Mouse (Mus musculus): Measurements from ENCODE around the gene Lemd2. TPM values are rescaled to one million over a fixed set of nuclear protein-coding genes. Genes with fewer than 3 reads are reported as not detected.

Lemd2 gene
- polyA plus RNA-seq, 1 experiment from 2014 or later = 22.3 TPM

DNA sequence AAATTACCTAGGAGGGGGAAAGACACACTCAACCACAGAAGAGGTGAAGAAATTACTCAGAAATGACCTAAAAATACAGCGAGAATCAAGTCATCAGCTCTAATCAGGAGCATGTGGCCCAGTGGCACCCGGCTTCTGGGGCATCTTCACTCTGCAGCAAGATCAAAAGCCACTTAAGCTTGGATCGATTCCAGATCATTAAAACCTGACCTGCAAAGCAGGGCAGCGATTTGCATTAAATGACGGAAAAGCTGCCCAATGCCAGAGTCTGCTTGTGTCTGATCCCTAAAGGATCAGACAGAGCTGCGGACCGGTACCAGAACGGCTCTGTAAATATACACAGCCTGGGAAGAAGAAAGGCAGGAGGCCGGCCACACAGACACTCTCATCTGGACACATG lies 8.1 kb downstream of the Lemd2 start:
- H3K4me1 ChIP-seq = peaks cover 13% of the 10 kb centered on the region; the same call in 1 of the 2 replicates
- ATAC-seq (replicated peaks) = no peak
- H3K4me3 ChIP-seq = no peak overlapping the region
- no peak overlapping the region for H3K27ac ChIP-seq (replicated peaks)
- H3K27me3 ChIP-seq = no peaks in the 10 kb centered on the region
- H3K9me3 ChIP-seq = no peaks in the 10 kb centered on the region
- peaks cover 73% of the 10 kb centered on the region for H3K36me3 ChIP-seq
- H3K4me2 ChIP-seq (replicated peaks) = no peak overlapping the region
- no peak overlapping the region for H3K9ac ChIP-seq (replicated peaks)
- WGBS = 44% methylated on average over 9 of the region's 9 CpGs

DNA sequence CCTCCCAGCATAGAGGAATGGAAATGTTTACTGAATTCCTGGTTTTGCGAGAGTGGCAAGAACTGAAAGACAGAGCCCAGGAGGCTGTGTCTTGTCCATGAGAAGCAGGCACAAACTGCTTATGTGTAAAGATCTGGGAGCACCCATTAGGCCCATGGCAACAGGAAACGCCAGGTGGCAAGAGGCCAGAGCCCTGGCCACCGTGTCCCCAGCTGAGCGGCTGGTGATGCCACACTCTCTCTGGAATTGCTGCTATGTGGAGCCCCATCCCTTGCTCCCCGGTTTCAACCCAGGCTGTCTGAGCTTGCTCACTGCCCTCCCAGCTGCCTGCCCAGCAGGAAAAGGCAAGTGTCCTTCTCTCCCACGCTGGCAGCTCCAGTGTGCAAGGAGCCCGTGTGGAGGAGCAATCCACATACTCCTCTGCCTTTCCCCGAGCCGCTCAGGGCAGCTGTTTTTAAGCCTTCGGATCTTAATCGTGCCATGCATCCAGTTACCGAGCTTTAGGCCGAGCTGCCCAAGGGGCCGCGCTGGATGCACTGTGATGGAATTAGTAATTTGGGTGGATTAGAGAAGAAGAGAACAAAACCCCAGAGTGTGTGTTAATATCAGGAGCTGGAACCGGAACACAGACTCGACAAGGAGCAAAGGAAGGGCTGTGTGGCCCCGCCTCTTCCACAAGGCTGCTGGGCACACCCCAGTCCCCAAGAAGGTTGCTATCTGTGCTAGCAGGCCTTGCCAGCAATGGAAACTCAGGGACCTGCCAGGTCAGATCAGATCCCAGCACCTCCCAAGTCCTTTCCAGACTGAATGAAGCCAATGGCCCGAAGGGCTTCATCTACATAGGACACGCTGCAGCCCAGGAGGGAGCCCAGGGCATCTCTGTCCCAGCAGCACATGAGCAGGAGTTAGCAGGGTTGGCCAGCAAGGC lies 9.7 kb downstream of the Lemd2 start:
- Histone ChIP-seq H3K36me3 (peaks cover 65% of the 10 kb centered on the region), H3K9me3 (no peaks in the 10 kb centered on the region), H3K9ac (replicated peaks) (no peak overlapping the region), H3K27me3 (no peaks in the 10 kb centered on the region), H3K4me1 (peaks cover 13% of the 10 kb centered on the region), H3K27ac (replicated peaks) (peak overlapping the region; percentile 31; the same call in 1 of the 2 replicates), H3K4me3 (no peak overlapping the region), H3K4me2 (replicated peaks) (no peak overlapping the region)
- ATAC-seq (replicated peaks) = no peak
- 50% methylated on average over 20 of the region's 20 CpGs for WGBS

GRCm38 (mm10) chr17:27191804-27192203 lies 12.5 kb downstream of the Lemd2 start:
- 79% methylated on average over 5 of the region's 5 CpGs for WGBS
- no peaks in the 10 kb centered on the region for H3K9me3 ChIP-seq
- no peak for ATAC-seq (replicated peaks)

GRCm38 (mm10) chr17:27191189-27191588 lies 13.1 kb downstream of the Lemd2 start:
- H3K4me1 ChIP-seq = peaks cover 7% of the 10 kb centered on the region
- H3K4me3 ChIP-seq = no peak overlapping the region
- H3K4me2 ChIP-seq (replicated peaks) = no peak overlapping the region
- no peaks in the 10 kb centered on the region for H3K9me3 ChIP-seq
- no peak for ATAC-seq (replicated peaks)
- no peaks in the 10 kb centered on the region for H3K27me3 ChIP-seq
- 90% methylated on average over 6 of the region's 6 CpGs for WGBS
- H3K27ac ChIP-seq (replicated peaks) = no peak overlapping the region
- no peak overlapping the region for H3K9ac ChIP-seq (replicated peaks)
- peaks cover 50% of the 10 kb centered on the region for H3K36me3 ChIP-seq

More at GRCm38 (mm10) chr17:27191804-27192203, 12.5 kb downstream of the Lemd2 start:
- Histone ChIP-seq H3K27me3 (no peaks in the 10 kb centered on the region), H3K4me1 (peaks cover 11% of the 10 kb centered on the region), H3K4me2 (replicated peaks) (no peak overlapping the region), H3K27ac (replicated peaks) (no peak overlapping the region), H3K36me3 (peaks cover 50% of the 10 kb centered on the region), H3K4me3 (no peak overlapping the region), H3K9ac (replicated peaks) (no peak overlapping the region)

- H3K4me3 ChIP-seq = no peak overlapping the region
- H3K27me3 ChIP-seq = no peaks in the 10 kb centered on the region
- no peak overlapping the region for H3K27ac ChIP-seq (replicated peaks)
- H3K9me3 ChIP-seq = no peaks in the 10 kb centered on the region
- peaks cover 1% of the 10 kb centered on the region for H3K4me1 ChIP-seq
- peaks cover 40% of the 10 kb centered on the region for H3K36me3 ChIP-seq
- no peak overlapping the region for H3K4me2 ChIP-seq (replicated peaks)
- no peak overlapping the region for H3K9ac ChIP-seq (replicated peaks)
- peak; percentile 70 for ATAC-seq (replicated peaks)
- WGBS = 19% methylated on average over 10 of the region's 10 CpGs
Observed at GRCm38 (mm10) chr17:27189640-27190216, 14.5 kb downstream of the Lemd2 start.

DNA sequence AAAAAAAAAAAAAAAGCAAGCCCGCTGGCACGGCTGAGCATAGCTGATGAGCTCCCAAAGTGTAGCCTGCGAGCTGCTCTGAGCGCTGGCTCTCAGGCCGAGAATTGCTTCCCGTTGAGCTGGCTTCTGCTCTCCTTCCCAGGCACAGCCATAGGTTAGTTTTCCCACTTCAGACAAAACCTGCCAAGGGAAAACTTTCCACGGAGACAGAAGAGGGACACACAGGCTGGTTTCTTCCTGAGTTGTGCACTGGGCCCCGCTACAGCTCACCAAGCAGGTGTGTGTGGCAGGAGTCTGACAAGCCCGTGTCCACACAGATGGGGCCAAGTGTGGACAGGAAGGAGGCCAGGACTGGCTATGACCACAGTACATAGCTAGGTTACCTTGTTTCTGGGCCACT lies 15.4 kb downstream of the Lemd2 start:
- Histone ChIP-seq H3K4me2 (replicated peaks) (no peak overlapping the region), H3K36me3 (peaks cover 32% of the 10 kb centered on the region), H3K9me3 (no peaks in the 10 kb centered on the region), H3K27ac (replicated peaks) (no peak overlapping the region), H3K27me3 (no peaks in the 10 kb centered on the region), H3K4me3 (no peak overlapping the region), H3K4me1 (no peaks in the 10 kb centered on the region; the same call in 1 of the 2 replicates), H3K9ac (replicated peaks) (no peak overlapping the region)
- WGBS = 73% methylated on average over 9 of the region's 9 CpGs
- ATAC-seq (replicated peaks) = no peak

GRCm38 (mm10) chr17:27187059-27187458 lies 17.2 kb downstream of the Lemd2 start:
- WGBS = 61% methylated on average over 5 of the region's 5 CpGs
- no peak overlapping the region for H3K27ac ChIP-seq (replicated peaks)
- ATAC-seq (replicated peaks) = no peak
- H3K9me3 ChIP-seq = no peaks in the 10 kb centered on the region
- no peak overlapping the region for H3K9ac ChIP-seq (replicated peaks)
- no peak overlapping the region for H3K4me3 ChIP-seq
- H3K36me3 ChIP-seq = peaks cover 15% of the 10 kb centered on the region
- H3K27me3 ChIP-seq = no peaks in the 10 kb centered on the region
- peaks cover 5% of the 10 kb centered on the region; the same call in 1 of the 2 replicates for H3K4me1 ChIP-seq
- H3K4me2 ChIP-seq (replicated peaks) = no peak overlapping the region

DNA sequence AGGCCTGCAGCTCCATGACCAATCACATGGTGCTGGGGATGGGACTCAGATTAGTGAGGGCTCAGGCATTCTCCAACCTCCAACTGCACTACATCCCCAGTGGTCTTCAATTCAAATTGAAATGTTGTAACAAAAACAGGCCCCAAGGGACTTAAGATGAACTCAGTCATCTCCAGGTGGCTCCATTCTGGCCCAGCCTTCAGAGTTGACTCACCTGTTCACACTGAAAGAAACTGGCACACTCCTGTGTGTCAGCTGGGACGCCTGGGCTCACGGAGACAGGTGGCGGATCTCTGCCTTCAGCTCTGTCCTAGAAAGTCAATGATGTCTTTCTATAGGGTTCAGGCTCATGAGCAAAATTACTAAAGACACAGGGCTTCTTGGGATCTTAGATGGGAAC lies 18.2 kb downstream of the Lemd2 start:
- no peak for ATAC-seq (replicated peaks)
- peaks cover 7% of the 10 kb centered on the region for H3K36me3 ChIP-seq
- 85% methylated on average over 3 of the region's 3 CpGs for WGBS
- H3K4me1 ChIP-seq = peaks cover 5% of the 10 kb centered on the region; the same call in 1 of the 2 replicates
- no peak overlapping the region for H3K9ac ChIP-seq (replicated peaks)
- no peak overlapping the region for H3K4me3 ChIP-seq
- no peaks in the 10 kb centered on the region for H3K9me3 ChIP-seq
- no peak overlapping the region for H3K27ac ChIP-seq (replicated peaks)
- no peak overlapping the region for H3K4me2 ChIP-seq (replicated peaks)
- H3K27me3 ChIP-seq = no peaks in the 10 kb centered on the region

DNA sequence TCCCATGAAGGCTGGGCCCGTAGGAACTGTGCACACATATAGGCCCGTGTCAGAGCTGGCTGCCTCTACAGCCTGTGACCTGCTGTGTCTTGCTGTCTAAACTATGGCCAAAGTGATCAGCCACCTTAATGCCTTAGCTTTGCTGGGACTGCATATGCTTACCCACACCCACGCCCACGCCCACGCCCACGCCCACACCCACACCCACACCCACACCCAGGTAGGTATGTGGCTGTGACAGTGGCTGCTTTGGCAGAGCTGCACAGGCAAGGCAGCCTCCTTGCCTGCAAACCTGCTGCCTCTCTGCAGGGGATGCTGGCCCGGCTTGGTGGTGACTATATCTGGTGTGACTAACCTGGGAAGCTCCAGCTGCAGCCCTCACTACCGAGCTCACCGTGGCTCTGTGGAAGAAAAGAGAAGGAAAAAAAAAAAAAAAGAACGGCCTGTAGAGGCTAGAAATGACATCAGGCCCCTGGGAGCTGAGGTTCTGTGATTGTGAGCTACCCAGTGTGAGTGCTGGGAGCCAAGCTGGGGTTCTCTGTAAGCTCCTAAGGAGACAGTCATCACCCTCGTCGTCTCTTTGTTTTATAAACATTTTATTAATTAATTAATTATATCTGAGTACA lies 20.5 kb downstream of the Lemd2 start:
- no peaks in the 10 kb centered on the region for H3K27me3 ChIP-seq
- peaks cover 5% of the 10 kb centered on the region; the same call in 1 of the 2 replicates for H3K4me1 ChIP-seq
- 86% methylated on average over 12 of the region's 12 CpGs for WGBS
- no peak overlapping the region for H3K4me3 ChIP-seq
- no peak overlapping the region for H3K4me2 ChIP-seq (replicated peaks)
- H3K36me3 ChIP-seq = no peaks in the 10 kb centered on the region
- H3K9ac ChIP-seq (replicated peaks) = no peak overlapping the region
- no peak overlapping the region for H3K27ac ChIP-seq (replicated peaks)
- H3K9me3 ChIP-seq = no peaks in the 10 kb centered on the region
- no peak for ATAC-seq (replicated peaks)

DNA sequence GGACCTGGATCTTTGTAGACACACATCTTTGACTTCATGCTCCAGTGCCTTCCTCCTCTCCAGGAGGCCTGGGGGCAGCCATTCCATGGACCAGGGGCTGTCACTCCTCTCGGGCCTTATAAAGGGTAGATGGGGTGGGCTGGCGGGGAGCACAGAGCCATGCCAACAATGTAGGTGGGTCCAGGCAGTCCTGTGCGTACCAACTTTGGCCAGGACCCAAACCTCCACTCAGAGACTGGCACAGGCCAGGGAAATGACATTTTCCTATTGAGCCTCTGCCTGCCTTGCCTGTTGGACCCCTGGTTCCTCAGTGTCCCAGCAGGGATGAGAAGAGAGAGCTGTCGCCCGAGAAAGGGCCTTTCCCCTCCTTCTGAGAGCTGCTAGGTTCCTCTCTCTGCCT lies 21.9 kb downstream of the Lemd2 start:
- ATAC-seq (replicated peaks) = no peak
- Histone ChIP-seq H3K9me3 (no peaks in the 10 kb centered on the region), H3K9ac (replicated peaks) (no peak overlapping the region), H3K4me3 (no peak overlapping the region), H3K27me3 (no peaks in the 10 kb centered on the region), H3K36me3 (no peaks in the 10 kb centered on the region), H3K4me1 (peaks cover 5% of the 10 kb centered on the region; the same call in 1 of the 2 replicates), H3K4me2 (replicated peaks) (no peak overlapping the region), H3K27ac (replicated peaks) (no peak overlapping the region)
- 44% methylated on average over 5 of the region's 5 CpGs for WGBS

- Histone ChIP-seq H3K9me3 (no peaks in the 10 kb centered on the region), H3K9ac (replicated peaks) (no peak overlapping the region), H3K4me1 (peaks cover 5% of the 10 kb centered on the region; the same call in 1 of the 2 replicates), H3K4me2 (replicated peaks) (no peak overlapping the region), H3K27ac (replicated peaks) (no peak overlapping the region), H3K27me3 (no peaks in the 10 kb centered on the region), H3K4me3 (no peak overlapping the region), H3K36me3 (no peaks in the 10 kb centered on the region)
- WGBS = 43% methylated on average over 3 of the region's 3 CpGs
- no peak for ATAC-seq (replicated peaks)
Observed at GRCm38 (mm10) chr17:27181666-27182065, 22.6 kb downstream of the Lemd2 start.

- H3K27ac ChIP-seq (replicated peaks) = no peak overlapping the region
- no peaks in the 10 kb centered on the region for H3K27me3 ChIP-seq
- no peak for ATAC-seq (replicated peaks)
- H3K36me3 ChIP-seq = no peaks in the 10 kb centered on the region
- H3K4me1 ChIP-seq = peaks cover 17% of the 10 kb centered on the region
- H3K9me3 ChIP-seq = no peaks in the 10 kb centered on the region
- H3K4me3 ChIP-seq = no peak overlapping the region
- no peak overlapping the region for H3K4me2 ChIP-seq (replicated peaks)
- H3K9ac ChIP-seq (replicated peaks) = no peak overlapping the region
- 72% methylated on average over 12 of the region's 12 CpGs for WGBS
Observed at GRCm38 (mm10) chr17:27179681-27180280, 24.5 kb downstream of the Lemd2 start.
